Mouse (Mus musculus): ENCODE measurements at regions not wholly inside any gene's neighbourhood (a gene's known extent, or its start where the extent isn't known, plus 50 kb on each side); places are given as distances from the start of the nearest gene placed in this dataset.
A peak's percentile ranks its signal among the peaks of the same experiment; 100 is the strongest.

DNA sequence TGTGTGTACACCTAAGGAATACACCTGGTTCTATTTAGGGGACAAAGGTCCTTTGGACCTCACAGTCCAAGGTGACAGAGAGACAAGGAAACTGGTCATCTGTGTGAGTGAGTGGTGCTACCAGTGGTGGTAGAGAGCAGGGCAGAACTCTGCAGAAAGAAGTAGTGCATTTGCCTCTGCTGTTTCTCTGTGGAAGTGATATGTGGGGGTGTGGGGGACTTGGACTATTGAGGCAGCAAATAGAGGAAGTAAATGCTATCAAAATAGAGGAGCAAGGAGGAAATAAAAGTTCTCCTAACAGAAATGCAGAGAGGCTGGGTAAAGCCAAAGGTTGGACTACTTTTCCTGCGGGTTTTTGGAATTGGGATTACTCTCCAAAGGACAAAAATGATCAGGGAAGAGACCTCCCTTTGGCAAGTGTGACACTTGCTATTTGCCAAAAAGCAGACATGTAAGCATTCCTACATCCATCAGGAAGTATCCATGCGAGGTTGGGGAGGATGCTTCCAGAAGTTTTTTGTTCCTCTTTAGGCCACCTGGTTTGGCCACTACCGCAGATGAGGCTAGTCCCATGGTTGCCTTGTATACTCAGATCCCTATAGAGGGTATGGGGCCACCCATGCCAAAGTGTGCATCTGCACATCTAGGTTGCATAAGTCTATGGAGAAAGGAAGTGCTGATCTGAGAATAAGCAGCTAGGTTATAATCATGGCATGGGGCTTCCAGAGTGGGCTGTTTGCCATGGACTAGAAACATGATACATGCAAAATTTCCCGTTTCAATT, 285.0 kb upstream of the Klf4 start:
- DNase-seq (ENCODE audit: low spot score in 2 of 2), result no peak

DNA sequence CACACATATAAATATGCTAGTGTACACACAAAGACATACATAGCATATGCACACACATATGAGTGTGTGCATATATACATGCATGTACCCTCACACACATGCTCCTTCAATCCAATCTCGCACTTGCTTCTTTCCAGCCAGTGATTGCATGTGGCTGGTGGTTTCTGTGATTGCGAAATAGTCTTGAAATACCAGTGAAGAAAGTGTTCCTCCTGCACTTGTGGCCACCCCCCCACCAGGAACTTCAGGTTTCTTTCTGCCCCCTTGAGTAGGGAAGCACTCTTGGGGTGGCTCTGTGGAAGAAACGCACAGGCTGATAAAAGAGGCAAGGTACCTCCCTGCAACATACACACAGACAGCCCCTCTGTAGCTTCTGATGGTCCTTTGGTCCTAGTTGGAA, 283.6 kb upstream of the Klf4 start:
- DNase-seq (ENCODE audit: low spot score in 2 of 2), result no peak

DNA sequence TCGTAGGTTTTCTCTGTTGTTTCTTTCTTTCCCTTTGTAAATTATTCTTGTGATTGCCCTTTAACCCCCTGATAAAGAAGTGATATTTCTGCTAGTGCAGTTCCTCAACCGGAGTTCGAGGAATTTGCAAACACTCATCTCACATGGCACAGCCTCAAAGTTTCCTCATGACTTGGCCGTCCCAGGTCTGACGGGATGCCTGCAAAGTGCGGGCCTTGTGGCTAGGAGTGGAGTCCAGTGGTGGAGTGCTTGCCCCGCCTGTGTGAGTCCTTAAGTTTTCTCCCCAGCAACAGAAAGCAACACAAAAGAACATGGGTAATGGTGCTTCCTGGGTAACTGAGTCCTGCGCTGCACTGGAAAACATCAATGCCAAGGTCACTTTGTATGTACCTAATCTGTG, 280.6 kb upstream of the Klf4 start:
- no peak for DNase-seq (ENCODE audit: low spot score in 2 of 2)

DNA sequence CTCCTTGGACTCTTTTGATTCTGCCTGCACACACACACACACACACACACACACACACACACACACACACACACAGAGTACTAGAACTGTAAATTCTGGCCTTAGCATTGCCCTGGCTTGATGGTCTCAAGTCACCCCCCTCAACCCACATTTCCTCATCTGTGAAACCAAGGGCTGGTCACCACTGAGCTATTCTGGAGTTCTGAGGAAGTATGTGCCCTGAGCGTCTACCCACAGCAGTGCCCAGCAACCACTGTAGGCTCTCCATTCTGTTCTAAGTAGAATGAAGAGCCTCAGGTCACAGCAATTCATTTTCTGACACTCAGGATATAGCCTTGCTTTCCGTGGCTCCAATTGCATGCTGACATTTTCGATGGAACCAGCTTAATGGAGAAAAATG, 279.4 kb upstream of the Klf4 start:
- DNase-seq (ENCODE audit: low spot score in 2 of 2), result no peak

DNA sequence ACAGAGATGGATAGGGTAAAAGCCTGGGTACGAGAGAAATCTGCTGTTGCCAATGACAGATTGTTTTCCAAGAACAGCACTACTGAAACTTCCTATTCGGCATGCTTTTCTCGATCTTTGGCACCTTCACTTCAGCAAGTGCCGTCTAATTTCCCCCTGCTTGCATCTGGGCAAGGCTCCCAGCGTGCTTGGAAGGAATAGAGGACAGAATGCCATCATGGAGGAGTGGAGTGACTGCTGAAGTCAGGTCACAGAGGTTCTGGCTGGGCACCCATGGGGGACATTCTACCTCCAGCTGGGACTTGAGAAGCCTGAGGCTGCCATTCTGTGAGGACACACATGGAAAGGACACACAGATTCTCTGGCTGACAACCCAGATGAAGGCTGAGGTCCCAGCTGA, 276.2 kb upstream of the Klf4 start:
- no peak for DNase-seq (ENCODE audit: low spot score in 2 of 2)

DNA sequence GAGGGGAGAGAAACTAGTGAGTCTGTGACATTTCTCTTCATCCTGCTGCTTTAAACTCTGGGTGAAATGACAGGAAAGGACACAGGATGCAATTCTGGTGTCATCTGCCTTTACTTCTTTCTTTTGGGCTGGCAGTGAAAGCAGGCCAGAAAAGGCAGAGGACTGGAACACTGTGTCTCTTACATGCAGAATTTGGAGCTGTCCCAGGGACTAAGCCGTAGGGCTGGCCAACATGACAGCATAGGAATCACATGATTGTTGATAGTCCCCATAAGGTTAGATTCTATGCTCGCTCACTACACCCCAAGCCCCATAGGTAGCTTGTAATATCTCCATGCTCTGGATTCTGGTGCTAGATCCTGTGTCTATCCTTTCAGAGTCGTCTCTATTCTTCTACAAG, 274.5 kb upstream of the Klf4 start:
- DNase-seq (ENCODE audit: low spot score in 2 of 2), result no peak

DNA sequence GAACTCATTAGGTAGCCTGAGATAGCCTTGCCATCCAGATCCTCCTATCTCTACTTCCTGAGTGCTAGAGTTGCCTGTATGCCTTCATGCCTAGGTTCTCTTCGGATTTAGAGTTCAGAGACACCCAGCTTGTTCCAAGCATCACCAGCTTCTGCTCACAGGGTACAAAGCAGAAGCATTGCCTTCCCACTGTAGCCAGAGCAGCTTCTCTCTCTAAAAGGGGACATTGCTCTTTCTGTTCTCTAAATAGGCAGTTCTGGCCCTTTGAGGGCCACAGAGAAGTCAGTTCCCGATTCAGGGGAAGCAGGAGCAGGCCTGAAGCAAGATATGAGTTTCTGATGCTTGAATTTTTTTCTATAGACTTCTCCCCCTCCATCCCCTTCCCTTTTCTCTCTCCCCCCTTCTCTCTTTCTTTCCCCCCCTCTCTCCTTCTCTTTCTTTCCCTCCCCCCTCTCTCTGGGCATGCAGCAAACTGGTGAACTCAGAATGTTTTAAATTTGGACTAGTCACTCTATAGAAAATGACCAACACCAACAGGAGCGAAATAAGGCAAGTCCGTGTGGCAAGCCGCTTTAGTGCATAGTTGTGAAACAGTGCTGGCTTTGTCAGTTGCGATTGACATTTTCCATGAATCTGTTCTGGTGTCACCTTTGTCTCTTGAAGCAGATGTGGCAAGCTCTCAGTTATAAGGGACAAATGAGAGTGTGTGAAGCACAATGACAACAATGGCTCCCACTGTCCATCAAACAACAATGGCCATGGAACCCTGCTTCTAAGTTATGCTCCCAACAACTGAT, 273.2 kb upstream of the Klf4 start:
- DNase-seq (ENCODE audit: low spot score in 2 of 2), result no peak

DNA sequence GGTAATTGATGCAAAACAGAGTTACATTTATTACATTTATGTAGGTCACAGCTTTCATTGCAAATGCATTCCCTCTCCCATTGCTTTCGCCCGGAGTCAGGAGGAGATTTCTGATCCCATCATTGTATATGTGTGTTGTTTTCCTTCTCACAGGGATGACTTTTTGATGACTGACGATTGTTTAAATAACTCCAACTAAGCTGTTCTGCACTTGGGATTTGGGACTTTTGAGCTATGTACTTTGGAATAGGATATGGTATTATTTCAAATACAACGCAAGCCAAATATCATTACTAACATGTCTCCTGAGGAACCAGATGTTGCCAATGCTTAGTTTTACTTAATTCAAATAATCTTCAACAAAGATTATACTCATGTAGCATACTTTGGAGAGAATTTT, 269.8 kb upstream of the Klf4 start:
- DNase-seq (ENCODE audit: low spot score in 2 of 2), result no peak

DNA sequence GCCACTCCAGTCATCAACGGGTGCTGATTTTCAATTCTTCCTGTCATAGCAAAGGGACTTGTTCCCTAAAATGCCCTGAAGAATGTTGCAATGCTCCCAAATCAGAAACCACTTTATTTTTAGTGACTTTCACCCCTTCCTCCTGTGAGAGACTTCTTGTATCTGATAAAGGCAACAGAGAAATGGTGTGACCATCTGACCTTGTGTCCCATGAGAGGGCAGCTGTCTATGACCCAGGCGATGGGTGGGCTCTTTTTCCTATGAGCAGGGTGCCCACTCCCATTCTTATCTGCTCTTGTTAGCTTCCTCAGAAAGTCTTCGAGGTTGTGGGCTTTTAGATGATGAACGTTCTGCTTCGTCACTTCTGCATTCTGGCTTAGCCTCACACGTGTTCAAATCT, 265.8 kb upstream of the Klf4 start:
- DNase-seq (ENCODE audit: low spot score in 2 of 2), result no peak

DNA sequence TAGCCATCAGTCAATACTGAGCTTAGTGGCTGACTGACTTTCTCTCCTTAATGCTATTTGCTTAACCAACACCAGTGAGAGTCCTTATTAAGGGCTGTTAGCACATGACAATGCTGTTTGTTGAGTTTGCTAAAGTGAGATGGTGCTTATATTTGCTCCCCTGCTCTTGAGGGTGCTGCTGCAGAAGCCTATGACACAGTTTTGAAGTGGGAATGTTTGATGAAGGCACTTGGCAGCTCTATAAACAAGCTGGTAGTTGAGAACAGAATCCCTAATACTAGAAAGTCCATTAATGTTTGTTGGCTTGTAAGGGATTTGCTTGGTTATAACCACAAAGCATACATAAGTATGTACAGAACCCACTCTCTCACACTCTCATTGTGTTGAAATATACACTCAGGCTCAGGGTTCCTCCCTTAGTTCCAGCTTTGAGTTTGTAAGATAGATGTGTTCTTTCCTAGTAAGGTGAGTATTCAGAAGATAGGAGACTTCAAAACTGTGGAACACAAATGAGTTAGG, 249.1 kb upstream of the Klf4 start:
- no peak for DNase-seq (ENCODE audit: low spot score in 2 of 2)

DNA sequence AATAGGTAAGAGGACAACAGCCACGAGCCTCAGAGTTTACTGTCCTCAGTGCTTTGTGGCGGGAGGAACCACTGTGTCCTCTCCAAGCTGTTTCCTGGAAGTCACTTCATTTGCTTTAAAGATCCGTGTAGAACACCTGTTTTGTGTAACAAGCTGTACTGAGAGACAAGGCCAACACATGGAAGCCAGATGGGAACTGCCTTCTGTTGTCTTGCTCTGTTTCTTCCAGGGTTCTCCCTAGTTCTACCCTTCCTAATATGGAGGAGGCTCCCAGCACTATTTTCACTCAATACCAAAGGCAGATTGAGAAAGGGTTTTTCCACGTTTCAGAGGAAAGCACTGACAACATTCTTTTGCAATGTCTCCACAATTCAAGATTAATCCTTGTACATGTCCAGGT, 247.3 kb upstream of the Klf4 start:
- DNase-seq (ENCODE audit: low spot score in 2 of 2), result no peak

DNA sequence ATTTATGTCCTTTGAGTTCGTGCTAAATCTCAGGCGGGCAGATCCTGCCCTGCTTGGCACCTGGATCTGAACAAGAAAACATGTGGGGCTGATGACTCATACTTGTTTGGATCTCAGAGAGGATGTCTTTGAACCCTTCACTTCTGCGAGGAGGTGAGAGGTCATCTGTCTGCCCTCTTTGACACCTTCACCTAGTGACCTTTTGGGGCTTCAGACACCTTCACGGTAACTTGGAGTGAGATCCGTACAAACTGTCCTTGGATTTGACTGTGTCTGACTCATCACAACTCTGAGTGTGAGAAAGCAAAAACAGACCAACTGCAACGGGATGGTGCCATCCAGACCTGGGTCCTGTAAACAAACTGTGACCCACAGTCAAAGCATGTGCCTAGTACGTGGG, 243.6 kb upstream of the Klf4 start:
- no peak for DNase-seq (ENCODE audit: low spot score in 2 of 2)

DNA sequence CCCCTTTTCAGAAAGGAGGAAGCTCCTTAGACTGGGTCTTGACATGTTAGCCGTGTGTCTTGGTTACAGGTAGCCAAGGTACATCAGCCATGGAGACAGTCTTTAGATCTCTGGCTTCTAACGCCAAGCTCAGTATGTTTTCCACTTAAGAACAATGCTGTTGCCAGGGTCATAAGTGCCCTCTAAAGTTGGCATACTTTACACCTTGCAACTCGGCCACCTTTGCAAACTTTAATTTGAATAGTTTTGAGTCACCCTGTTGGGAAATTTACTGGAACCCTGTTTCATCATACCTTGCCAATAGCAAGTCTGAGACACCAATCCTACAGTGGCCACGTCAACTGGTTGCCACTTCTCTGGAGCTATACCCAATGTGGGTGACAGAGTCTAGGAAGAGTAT, 242.3 kb upstream of the Klf4 start:
- DNase-seq (ENCODE audit: low spot score in 2 of 2), result no peak

DNA sequence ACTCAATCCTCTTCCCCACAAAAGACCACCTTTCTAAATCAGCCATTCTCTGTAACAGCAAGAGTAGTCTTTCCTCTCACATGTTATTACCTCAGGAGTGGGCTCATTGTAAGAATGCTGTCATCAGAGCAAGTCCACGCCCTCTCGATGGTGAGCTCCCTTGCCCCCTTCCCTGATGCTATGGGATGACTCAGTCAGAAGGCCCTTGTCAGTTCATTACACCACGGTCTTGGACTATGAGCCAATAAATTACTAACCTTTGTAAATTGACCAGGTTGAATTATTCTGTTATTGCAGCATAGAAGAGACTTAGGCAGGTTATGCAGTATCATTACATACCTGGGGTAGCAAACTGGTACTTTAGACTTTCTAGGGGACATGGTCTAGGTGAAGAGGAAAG, 237.4 kb upstream of the Klf4 start:
- DNase-seq (ENCODE audit: low spot score in 2 of 2), result no peak

DNA sequence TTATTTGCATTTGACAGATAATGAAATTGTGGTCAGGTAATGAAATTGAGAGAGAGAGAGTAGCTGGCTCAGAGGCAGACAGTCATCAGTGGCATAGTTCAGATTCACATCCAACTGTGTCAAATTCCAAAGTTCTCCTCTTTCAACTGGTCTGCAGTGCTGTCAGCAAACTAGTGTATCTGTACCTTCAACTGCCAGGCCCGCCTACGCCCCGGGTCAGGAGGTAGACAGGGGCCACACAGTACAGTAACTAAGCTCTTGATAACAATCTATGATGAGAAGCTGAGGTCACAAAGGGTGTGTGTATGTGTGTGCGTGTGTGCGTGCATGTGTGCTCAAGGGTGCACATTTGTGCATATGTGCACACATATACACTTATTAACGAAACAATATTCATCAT, 236.1 kb upstream of the Klf4 start:
- no peak for DNase-seq (ENCODE audit: low spot score in 2 of 2)

DNA sequence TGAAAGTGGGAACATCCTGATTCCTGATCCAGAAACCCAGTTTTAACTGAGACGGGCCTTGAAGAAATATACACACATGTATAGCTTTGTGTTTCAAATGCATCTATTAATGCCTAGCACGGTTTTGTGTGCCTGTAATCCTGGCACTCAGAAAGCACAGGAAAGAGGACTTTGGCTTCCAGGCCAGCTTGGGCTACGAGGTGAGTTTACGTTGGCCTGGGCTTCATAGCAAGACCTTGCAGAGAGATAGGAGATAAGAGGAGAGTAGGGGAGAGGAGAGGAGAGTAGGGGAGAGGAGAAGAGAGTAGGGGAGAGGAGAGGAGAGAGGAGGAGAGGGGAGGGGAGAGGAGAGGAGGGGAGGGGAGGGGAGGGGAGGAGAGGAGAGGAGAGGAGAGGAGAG, 234.9 kb upstream of the Klf4 start:
- DNase-seq (ENCODE audit: low spot score in 2 of 2), result no peak

DNA sequence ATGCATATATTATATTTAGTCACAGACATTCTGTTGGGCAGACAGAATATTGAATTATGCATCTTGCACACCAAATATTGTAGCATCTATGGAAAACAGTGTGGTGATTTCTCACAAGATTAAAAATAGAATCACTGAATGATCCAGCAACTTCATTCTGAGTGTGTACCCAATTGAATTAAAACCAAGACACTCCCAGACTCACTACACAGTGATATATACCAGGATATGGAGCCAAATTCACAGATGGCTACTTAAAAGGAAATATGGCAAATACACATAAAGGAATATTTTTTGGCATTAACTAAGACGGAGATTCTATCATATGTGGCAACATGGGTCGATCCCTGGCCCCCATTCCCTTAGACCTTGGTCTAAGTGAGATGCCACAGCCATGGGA, 233.5 kb upstream of the Klf4 start:
- no peak for DNase-seq (ENCODE audit: low spot score in 2 of 2)

DNA sequence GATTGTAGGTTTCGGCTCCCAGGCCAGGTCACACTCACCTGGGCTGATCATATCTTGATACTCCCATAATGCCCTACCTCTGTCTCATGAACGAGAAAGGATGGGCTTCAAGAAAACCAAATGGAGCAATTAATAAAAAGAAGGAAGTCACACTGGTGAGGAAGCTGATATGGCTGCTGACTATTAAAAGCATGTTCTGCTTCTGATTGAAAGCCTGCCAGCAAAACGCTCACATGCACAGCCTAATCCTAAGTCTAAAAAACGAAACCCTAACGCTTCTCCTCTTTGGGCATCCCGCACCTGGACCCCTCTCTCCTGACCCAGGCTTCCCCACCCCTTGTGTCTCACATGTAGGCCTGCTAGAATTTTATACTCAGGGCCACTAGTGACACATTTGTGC, 230.8 kb upstream of the Klf4 start:
- DNase-seq (ENCODE audit: low spot score in 2 of 2), result no peak

DNA sequence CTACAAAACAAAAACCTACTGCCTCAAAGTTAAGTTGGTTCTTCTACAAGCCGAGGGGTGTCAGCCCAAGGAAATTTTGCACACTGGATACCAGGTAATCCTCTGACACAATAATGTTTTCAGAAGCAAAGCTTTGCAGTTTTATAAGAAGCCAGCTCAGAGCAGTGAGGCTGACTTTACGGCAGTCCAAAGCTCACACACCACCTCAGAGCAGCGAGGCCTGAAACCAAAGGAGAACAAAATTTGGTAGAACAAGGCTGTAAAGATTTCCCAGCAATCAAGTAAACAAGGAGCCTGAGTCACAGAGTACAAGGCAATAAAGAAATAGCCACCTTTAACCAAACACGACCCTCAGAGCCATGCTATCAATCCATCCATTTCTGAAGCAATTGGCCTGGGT, 230.1 kb upstream of the Klf4 start:
- DNase-seq (ENCODE audit: low spot score in 2 of 2), result no peak

DNA sequence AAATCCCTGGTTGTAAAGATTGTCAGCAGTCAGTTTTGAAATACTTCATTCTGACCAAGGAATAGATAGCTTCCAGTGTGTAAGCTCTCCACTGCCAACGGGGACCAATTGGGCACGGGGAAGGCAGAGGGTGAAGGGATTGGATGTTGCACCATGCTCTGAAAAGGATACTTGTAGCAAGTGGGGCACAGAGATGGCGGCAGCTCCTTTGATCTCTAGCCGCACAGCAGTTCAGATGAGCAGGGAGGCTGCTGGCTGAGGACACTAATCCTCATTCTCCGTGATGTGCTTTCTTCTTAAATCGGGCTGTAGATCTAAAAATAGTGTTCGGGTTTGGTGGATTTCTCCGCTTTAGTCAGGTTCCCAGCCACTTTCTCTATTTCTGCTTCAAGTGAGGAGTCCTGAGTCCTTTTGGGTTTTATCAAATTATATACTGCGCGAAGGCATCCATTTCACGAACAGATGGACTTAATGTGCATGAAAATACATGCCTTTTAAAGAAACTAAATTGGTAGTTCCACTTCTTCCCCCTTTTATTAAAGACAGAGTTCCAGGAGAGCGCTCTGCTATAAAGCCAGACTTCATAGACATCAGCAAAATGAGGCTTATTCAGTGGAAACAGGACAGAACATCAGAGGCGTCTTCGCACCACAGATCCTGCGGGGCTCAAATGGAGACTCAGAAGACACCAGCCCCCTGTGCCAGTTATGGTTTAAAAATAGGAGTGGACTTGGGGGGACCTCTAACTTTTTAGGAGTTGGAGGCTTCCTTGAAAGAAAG, 225.1 kb upstream of the Klf4 start:
- no peak for DNase-seq (ENCODE audit: low spot score in 2 of 2)

DNA sequence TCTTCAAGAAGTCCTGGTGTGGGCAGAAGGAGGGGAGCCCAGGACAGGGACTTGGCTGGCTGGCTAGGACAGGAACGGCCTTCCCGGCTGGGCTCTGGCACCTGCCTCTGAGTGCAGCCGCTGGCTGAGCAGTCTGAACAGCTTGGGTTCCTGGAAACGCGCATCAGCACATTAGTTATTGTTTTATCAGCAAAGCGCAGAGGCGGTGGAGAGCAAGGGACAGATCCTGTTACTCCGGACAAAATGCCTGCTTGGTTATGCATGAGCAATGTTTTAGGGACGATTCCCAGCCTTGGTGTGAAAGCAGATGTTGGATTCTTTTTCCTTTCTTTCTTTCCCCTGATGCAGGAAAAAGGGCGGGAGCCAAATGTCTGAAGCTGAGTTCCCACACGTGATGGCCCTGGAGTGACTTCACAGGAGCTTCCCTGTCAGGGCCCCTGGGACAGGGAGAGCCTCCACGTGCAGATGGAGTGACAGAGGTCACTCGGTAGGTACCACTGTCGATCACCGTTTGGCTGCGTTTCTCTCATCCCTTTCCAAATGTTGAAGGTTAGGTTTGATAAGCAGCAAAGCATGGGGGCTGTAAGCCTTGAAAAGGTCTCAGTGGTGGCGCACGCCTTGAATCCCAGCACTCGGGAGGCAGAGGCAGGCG, 217.8 kb upstream of the Klf4 start:
- no peak for DNase-seq (ENCODE audit: low spot score in 2 of 2)

DNA sequence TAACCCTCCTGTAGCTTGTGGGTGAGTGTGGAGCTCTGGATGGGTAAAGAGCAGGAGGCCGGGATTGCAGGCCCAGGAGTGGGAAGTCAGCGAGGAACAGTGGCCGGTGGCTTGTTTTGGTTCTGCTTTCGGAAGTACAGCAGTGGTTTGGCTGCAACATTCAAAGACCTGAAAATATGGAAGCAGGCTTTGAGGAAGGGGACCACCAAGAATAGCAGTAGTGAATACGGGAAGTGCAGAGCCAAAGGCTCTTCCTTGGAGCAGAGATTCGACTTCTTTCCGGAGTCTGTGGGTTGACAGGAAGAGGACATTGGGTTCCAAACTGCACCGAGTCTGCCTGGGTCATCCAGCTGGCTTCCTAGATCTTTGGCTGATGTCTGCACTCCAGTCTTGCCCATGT, 209.1 kb upstream of the Klf4 start:
- DNase-seq (ENCODE audit: low spot score in 2 of 2), result peak in 1 of 2 experiments; percentile 11
